Mouse (Mus musculus) midbrain, postnatal 0 days (tissue): ENCODE measurements at regions not wholly inside any gene's neighbourhood (a gene's known extent, or its start where the extent isn't known, plus 50 kb on each side); places are given as distances from the start of the nearest gene placed in this dataset.

Experiments
- ATAC-seq: fragments of 200-750 bp; cut with Nextera tagmentation; 2 replicates; pipeline ENCODE4 v1.8.0; 2017; ENCODE audit warnings: moderate number of reproducible peaks, mild to moderate bottlenecking, moderate TSS enrichment, moderate library complexity; ENCODE audit not compliant: low FRiP score
- DNase-seq: peaks from one replicate; pipeline ENCODE4 v3.0.0-alpha.2; 2015; ENCODE audit warnings: low spot score
- H3K27ac ChIP-seq: fragments of 300-500 bp; sonication (generic); 2 replicates; pipeline ENCODE4 v1.5.1; 2014; ENCODE audit warnings: low read depth, mild to moderate bottlenecking, low read length, mixed read lengths
- H3K27me3 ChIP-seq: fragments of 300-500 bp; sonication (generic); 2 replicates; pipeline ENCODE4 v1.6.1; 2014; ENCODE audit warnings: low read length, control low read depth, mixed read lengths; ENCODE audit not compliant: insufficient read depth
- H3K36me3 ChIP-seq: fragments of 300-500 bp; sonication (generic); 2 replicates; pipeline ENCODE4 v1.6.1; 2014; ENCODE audit warnings: low read length, control low read depth, mixed read lengths; ENCODE audit not compliant: insufficient read depth
- H3K4me1 ChIP-seq: fragments of 300-500 bp; sonication (generic); 2 replicates; pipeline ENCODE4 v1.6.1; 2014; ENCODE audit warnings: mild to moderate bottlenecking, control low read depth, antibody characterized with exemption, low read length, mixed read lengths; ENCODE audit not compliant: insufficient read depth
- H3K4me2 ChIP-seq: fragments of 300-500 bp; sonication (generic); 2 replicates; pipeline ENCODE4 v1.6.1; 2014; ENCODE audit warnings: low read depth, mild to moderate bottlenecking, low read length, mixed read lengths; ENCODE audit not compliant: poor library complexity, severe bottlenecking
- H3K4me3 ChIP-seq: fragments of 300-500 bp; sonication (generic); 2 replicates; pipeline ENCODE4 v1.5.1; 2014; ENCODE audit warnings: low read depth, mild to moderate bottlenecking, low read length, moderate library complexity
- H3K9ac ChIP-seq: fragments of 300-500 bp; sonication (generic); replicated peaks from 2 replicates; pipeline ENCODE4 v1.6.1; 2014; ENCODE audit warnings: mild to moderate bottlenecking, low read length, moderate library complexity, mixed read lengths; ENCODE audit not compliant: poor library complexity, severe bottlenecking
- H3K9me3 ChIP-seq: fragments of 300-500 bp; sonication (generic); 2 replicates; pipeline ENCODE4 v1.6.1; 2016; ENCODE audit warnings: low read length, control low read depth
- CTCF ChIP-seq: IDR thresholded peaks from 2 replicates; pipeline ENCODE4 v1.5.1; 2016; ENCODE audit warnings: antibody characterized with exemption, mild to moderate bottlenecking
- WGBS: fragments of 180-500 bp; shearing (Covaris S2); extraction: QIAGEN DNeasy Blood & Tissue Kit; methylation state at CpG from one replicate; pipeline ENCODE4 v1.1.7; 2014; 5-methylcytosine and 5-hydroxymethylcytosine counted together

DNA sequence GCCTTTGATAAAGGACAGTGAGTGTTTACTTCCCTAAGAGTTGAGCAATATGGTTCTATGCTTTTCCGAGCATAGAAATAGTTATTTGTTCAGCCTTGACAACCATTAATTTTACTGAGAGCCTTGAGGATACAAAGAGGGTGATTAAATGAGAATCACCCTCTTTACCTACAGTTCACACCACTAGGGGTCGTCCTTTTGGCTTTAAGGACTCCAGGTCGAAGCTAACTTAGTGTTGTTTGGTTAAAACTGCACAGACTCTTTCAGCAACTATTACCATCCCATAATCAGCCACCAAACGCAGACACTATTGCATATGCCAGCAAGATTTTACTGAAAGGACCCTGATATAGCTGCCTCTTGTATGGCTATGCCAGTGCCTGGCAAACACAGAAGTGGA lies 559.2 kb upstream of the 2610301B20Rik start:
- H3K27me3 ChIP-seq = no peaks in the 10 kb centered on the region
- no peak for TF ChIP-seq CTCF
- H3K27ac ChIP-seq = no peak overlapping the region
- H3K36me3 ChIP-seq = no peaks in the 10 kb centered on the region
- DNase-seq (no peak), ATAC-seq (no peak)
- no peaks in the 10 kb centered on the region for H3K9me3 ChIP-seq
- no peak overlapping the region for H3K4me3 ChIP-seq
- no peak overlapping the region for H3K9ac ChIP-seq
- WGBS = 77% methylated on average over 4 of the region's 4 CpGs
- no peaks in the 10 kb centered on the region for H3K4me1 ChIP-seq
- H3K4me2 ChIP-seq = no peak overlapping the region

DNA sequence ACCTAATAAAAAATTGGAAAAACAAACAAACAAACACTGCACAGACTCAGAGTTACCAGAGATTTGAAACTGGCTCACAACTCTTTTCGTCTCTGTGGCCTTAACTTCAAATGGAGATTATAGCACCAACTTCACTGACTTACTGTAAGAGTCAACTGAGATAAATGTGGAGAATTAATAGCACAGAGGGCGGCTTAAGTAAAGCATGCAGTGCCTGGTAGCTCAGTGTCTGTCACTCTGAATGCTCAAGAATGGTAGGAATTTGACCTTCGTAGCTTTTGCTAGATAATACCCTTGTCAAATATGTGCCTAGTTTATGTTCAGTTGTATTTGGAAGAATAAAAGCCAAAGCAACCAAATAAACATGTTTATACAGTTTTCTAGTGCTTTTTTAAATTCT lies 558.4 kb upstream of the 2610301B20Rik start:
- no peaks in the 10 kb centered on the region for H3K27me3 ChIP-seq
- no peak overlapping the region for H3K4me2 ChIP-seq
- no peaks in the 10 kb centered on the region for H3K9me3 ChIP-seq
- no peak for ATAC-seq
- H3K36me3 ChIP-seq = no peaks in the 10 kb centered on the region
- WGBS = 41% methylated on average over 3 of the region's 3 CpGs
- H3K9ac ChIP-seq = no peak overlapping the region
- H3K4me1 ChIP-seq = no peaks in the 10 kb centered on the region
- TF ChIP-seq CTCF = no peak
- no peak overlapping the region for H3K4me3 ChIP-seq
- H3K27ac ChIP-seq = no peak overlapping the region
- DNase-seq = no peak

DNA sequence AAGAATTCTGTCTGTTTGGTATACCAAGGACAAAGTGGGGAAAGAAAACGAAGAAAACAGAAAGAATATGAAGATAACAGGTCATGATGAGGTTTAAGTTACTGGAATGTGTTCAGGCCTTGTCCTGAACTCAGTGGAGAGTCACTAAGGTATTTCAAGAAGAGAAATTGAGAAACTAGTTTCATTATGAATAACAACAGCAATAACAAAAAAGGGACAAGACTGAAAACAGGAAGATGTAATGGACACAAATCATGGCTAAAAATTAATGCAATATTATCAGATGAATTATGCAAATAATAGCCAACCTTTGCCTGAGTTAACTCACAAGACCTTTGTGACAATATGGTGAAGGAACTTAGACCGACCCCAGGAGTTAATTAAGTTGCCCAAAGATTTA lies 530.2 kb upstream of the 2610301B20Rik start:
- 68% methylated on average over 2 of the region's 2 CpGs for WGBS

DNA sequence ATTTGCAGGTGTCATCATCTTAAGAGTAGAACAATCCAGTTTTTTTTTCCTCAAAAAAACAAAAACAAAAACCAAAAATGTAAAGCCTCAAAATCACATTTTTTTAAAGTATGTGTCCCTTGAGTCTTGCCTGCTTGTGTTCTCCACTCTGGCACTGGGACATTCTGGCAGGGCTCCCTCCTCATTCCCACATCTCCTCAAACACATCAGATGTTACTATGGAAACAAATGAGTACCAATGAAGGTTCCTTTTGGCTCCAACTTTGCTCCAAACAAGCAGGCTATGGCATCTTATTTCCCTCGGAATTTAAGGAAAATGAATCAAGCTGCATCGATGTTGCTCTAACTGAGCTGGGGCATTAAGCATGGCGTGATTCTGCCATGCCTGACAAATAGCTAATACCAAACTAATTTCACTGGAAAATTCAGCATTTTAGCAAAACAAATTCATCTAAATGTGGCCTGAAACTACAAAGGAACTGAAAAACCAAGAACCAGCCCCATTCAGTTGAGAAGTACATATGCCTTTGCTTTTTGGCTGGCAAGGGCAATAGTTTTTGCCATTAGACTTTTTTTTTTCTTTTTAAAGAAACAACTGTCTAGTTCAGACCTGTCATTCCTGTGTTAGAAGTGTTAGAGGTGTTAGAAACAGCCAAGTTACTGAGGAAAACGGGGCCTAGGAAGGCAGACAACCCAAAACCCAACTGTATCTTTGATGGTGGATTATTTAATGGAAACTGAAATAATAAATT lies 522.2 kb upstream of the 2610301B20Rik start:
- Histone ChIP-seq H3K36me3 (no peaks in the 10 kb centered on the region), H3K4me2 (no peak overlapping the region), H3K27ac (no peak overlapping the region), H3K4me3 (no peak overlapping the region), H3K4me1 (no peaks in the 10 kb centered on the region), H3K9ac (no peak overlapping the region), H3K27me3 (no peaks in the 10 kb centered on the region), H3K9me3 (no peaks in the 10 kb centered on the region)
- ATAC-seq = no peak
- DNase-seq = peak; percentile 2
- 76% methylated on average over 4 of the region's 4 CpGs for WGBS
- TF ChIP-seq CTCF = no peak

More for the DNA sequence above, 530.2 kb upstream of the 2610301B20Rik start:
- no peak for TF ChIP-seq CTCF
- Histone ChIP-seq H3K9me3 (no peaks in the 10 kb centered on the region), H3K4me3 (no peak overlapping the region), H3K9ac (no peak overlapping the region), H3K36me3 (no peaks in the 10 kb centered on the region), H3K27ac (no peak overlapping the region), H3K4me2 (no peak overlapping the region), H3K27me3 (no peaks in the 10 kb centered on the region), H3K4me1 (no peaks in the 10 kb centered on the region)
- DNase-seq = no peak
- no peak for ATAC-seq

DNA sequence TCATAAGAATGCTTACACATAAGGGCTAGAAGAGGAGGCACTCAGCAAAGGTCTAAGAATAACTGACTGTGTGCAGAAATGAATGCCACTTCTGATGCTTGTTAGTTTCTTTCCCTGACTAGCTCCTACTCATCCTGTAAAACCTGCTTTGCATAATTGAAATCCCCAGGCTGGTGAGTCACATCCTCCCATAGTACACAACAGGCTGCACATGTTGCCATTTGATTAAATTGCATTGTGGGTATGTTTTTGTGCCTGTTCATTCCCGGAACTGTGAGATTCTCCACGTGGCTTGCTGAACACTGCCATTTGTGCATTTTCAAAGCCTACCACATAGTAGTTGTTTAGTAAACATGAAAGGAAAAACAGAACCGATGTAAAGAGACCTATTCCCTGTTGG lies 516.7 kb upstream of the 2610301B20Rik start:
- no peak for TF ChIP-seq CTCF
- H3K36me3 ChIP-seq = no peaks in the 10 kb centered on the region
- H3K9me3 ChIP-seq = no peaks in the 10 kb centered on the region
- no peaks in the 10 kb centered on the region for H3K4me1 ChIP-seq
- WGBS = 85% methylated on average over 3 of the region's 3 CpGs
- ATAC-seq (no peak), DNase-seq (no peak)
- H3K27ac ChIP-seq = no peak overlapping the region
- H3K4me2 ChIP-seq = no peak overlapping the region
- H3K4me3 ChIP-seq = no peak overlapping the region
- H3K9ac ChIP-seq = no peak overlapping the region
- H3K27me3 ChIP-seq = no peaks in the 10 kb centered on the region

DNA sequence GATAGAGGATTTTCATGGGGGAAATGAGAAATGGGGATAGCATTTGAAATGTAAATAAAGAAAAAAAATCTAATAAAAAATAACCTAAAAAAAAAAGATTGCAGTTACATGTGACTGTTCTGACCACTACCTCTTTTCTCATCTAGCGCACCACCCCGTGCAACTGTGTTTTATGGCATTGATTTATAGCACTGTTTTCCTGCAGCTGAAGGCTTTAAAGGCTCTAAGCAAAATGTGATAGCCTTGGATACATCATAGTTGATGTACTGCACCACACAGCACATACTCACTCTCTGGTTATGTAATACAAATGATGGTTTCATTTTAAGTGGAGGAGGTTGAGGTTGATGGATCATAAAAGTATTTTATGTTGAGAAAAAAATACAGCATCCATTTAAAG lies 484.5 kb upstream of the 2610301B20Rik start:
- Histone ChIP-seq H3K36me3 (no peaks in the 10 kb centered on the region), H3K9ac (no peak overlapping the region), H3K4me2 (no peak overlapping the region), H3K4me1 (no peaks in the 10 kb centered on the region), H3K9me3 (no peaks in the 10 kb centered on the region), H3K27me3 (no peaks in the 10 kb centered on the region), H3K4me3 (no peak overlapping the region), H3K27ac (no peak overlapping the region)
- DNase-seq (no peak), ATAC-seq (no peak)
- TF ChIP-seq CTCF = no peak
- WGBS = 98% methylated on average over 2 of the region's 2 CpGs
